Mouse (Mus musculus): ENCODE measurements around the gene Sh3gl3.
A peak's percentile ranks its signal among the peaks of the same experiment; 100 is the strongest.

GRCm38 (mm10) chr7:82260210-82260609, 86.6 kb downstream of the Sh3gl3 start:
- no peak for TF ChIP-seq POLR2A (IDR thresholded peaks at IDR 0.05; ENCODE audit: control insufficient read depth, extremely low read depth, insufficient read depth, low read length, poor library complexity)
- peak; percentile 60; the same call in 1 of the 2 replicates for TF ChIP-seq CTCF (IDR thresholded peaks at IDR 0.05; ENCODE audit: borderline replicate concordance, control insufficient read depth, extremely low read depth, insufficient read depth, low read length, poor library complexity)

Data from thymus, adult 2 months (tissue).